Mouse (Mus musculus) adrenal gland, postnatal 25 days (tissue): ENCODE measurements around the gene Pde10a. TPM values are rescaled to one million over a fixed set of nuclear protein-coding genes. Genes with fewer than 3 reads are reported as not detected.

Experiments
- DNase-seq: peaks from one replicate; pipeline ENCODE4 v3.0.0; 2021; ENCODE audit warnings: mixed read lengths
- total RNA-seq: library from RNA; stranded (reverse); gene quantifications from 2 replicates; pipeline ENCODE4 v1.2.3, GENCODE M21; 2021

The Pde10a gene
- total RNA-seq, 1 experiment from 2014 or later, result 16.8 TPM

GRCm38 (mm10) chr17:9035561-9036348 lies 510.6 kb downstream of the Pde10a start:
- DNase-seq, result no peak

Other genes with a start within 250 kb of the Pde10a start
- 262 and 318 TPM in 2 replicates for gene Mpc1, start 242.5 kb upstream of the Pde10a start, total RNA-seq
- gene Sft2d1, start 214.3 kb upstream of the Pde10a start, total RNA-seq, result 50.8 and 67.0 TPM in 2 replicates
- 0.43 and 0.95 TPM in 2 replicates for gene Prr18, start 187.9 kb upstream of the Pde10a start, total RNA-seq
- gene T2, start 169.4 kb upstream of the Pde10a start, total RNA-seq, result not detected in 2 replicates
- gene T, start 90.9 kb upstream of the Pde10a start, total RNA-seq, result not detected in 2 replicates
- not detected in 2 replicates for gene Gm17087, start 41.6 kb downstream of the Pde10a start, total RNA-seq